Mouse (Mus musculus) lung, embryonic 14.5 days (tissue): ENCODE data around the gene 9430038I01Rik. TPM values are rescaled to one million over a fixed set of nuclear protein-coding genes. Genes with fewer than 3 reads are reported as not detected.
"Not testable (repeated sequence)": the region's sequence is repeated elsewhere in the genome, so short reads cannot be mapped to it uniquely, and the experiment has no call there.

Source experiments
- ATAC-seq: fragments of 200-750 bp; cut with Nextera tagmentation; 2 replicates; pipeline ENCODE4 v1.8.0; 2017; ENCODE audit warnings: mild to moderate bottlenecking, moderate TSS enrichment, moderate library complexity; ENCODE audit not compliant: insufficient read depth
- DNase-seq: peaks from one replicate; pipeline ENCODE4 v3.0.0-alpha.2; 2015
- H3K27ac ChIP-seq: fragments of 300-500 bp; sonication (generic); 2 replicates; pipeline ENCODE4 v1.5.1; 2014; ENCODE audit warnings: low read depth, mild to moderate bottlenecking, moderate library complexity
- H3K27me3 ChIP-seq: fragments of 300-500 bp; sonication (generic); 2 replicates; pipeline ENCODE4 v1.6.1; 2014; ENCODE audit warnings: low read length, control low read depth; ENCODE audit not compliant: insufficient read depth
- H3K36me3 ChIP-seq: fragments of 300-500 bp; sonication (generic); 2 replicates; pipeline ENCODE4 v1.6.1; 2014; ENCODE audit warnings: control low read depth; ENCODE audit not compliant: insufficient read depth
- H3K4me1 ChIP-seq: fragments of 300-500 bp; sonication (generic); 2 replicates; pipeline ENCODE4 v1.6.1; 2014; ENCODE audit warnings: antibody characterized with exemption, control low read depth; ENCODE audit not compliant: insufficient read depth
- H3K4me2 ChIP-seq: fragments of 300-500 bp; sonication (generic); 2 replicates; pipeline ENCODE4 v1.6.1; 2014; ENCODE audit warnings: mild to moderate bottlenecking
- H3K4me3 ChIP-seq: fragments of 300-500 bp; sonication (generic); 2 replicates; pipeline ENCODE4 v1.5.1; 2014; ENCODE audit warnings: low read depth, low read length
- H3K9ac ChIP-seq: fragments of 300-500 bp; sonication (generic); 2 replicates; pipeline ENCODE4 v1.6.1; 2014
- H3K9me3 ChIP-seq: fragments of 300-500 bp; sonication (generic); 2 replicates; pipeline ENCODE4 v1.6.1; 2016; ENCODE audit warnings: low read depth, low read length, control low read depth
- CTCF ChIP-seq: IDR thresholded peaks from 2 replicates; pipeline ENCODE4 v1.5.1; 2016; ENCODE audit warnings: antibody characterized with exemption, low read depth
- WGBS: fragments of 180-500 bp; shearing (Covaris S2); extraction: QIAGEN DNeasy Blood & Tissue Kit; methylation state at CpG from one replicate; pipeline ENCODE4 v1.1.7; 2014; 5-methylcytosine and 5-hydroxymethylcytosine counted together
- polyA plus RNA-seq: library from polyadenylated mRNA; unstranded; fragments of >200 nt; fragmentation: Nextera tagmentation; extraction: Ambion mirVana; gene quantifications from 2 replicates; pipeline ENCODE4 v1.2.1, GENCODE M21; 2014

9430038I01Rik gene
- polyA plus RNA-seq: 25.5 and 25.6 TPM in 2 replicates

DNA sequence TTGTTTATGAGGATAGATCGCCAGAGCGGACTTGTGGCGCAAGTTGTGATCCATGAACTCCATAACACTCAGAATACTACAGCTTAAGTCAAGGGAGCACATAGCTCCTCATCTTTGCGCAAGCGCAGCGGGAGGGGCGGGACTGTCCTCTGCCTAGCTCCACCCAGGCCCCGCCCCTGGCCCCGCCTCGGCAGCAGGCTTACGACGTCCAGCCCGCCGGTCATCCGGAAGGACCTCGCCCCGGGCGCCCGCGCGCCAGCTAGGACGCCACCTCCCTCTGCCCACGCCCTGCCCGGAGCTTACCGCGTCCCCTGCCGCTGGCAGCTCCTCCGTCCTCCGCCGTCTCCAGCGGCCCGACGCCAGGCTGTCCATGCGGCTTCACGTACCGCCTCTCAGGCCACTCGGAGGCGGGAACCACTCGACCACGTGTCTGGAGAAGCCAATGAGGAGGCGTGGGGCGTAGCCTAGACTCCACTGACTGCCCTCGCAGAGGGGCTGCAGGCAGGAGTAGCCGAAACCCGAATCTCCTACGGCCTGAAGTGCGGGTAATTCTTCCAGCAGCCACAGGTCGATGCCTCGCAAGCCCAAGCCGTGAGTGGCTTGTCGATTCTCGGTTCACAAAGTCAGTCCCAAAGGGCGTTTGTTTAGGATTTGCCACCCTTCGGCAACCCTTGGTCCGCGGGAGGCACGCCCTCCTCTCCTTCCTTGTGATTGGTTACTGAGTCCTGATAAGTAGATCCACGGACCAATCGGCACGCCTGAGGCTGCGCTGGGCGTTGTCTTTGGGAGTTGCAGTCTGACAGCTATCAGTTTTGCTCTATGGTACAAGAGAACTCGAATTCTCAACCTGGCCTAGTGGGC lies at the start of gene 9430038I01Rik:
Gene 9430038I01Rik (minus strand): TSS at position 426 of the 861 bp plus-strand sequence.
- no peaks in the 10 kb centered on the region for H3K27me3 ChIP-seq
- WGBS: under 1% methylated on average over 63 of the region's 63 CpGs
- TF ChIP-seq CTCF: no peak; the same call in 1 of the 2 replicates
- peak within 1 kb of the TSS; percentile 66 for H3K4me3 ChIP-seq
- H3K27ac ChIP-seq: peak within 1 kb of the TSS; percentile 89
- H3K36me3 ChIP-seq: no peaks in the 10 kb centered on the region
- peak within 1 kb of the TSS; percentile 68 for H3K9ac ChIP-seq
- H3K9me3 ChIP-seq: no peaks in the 10 kb centered on the region
- DNase-seq (peak; percentile 97), ATAC-seq (peak; percentile 100)
- peak within 1 kb of the TSS; percentile 62 for H3K4me2 ChIP-seq
- H3K4me1 ChIP-seq: no peaks in the 10 kb centered on the region

DNA sequence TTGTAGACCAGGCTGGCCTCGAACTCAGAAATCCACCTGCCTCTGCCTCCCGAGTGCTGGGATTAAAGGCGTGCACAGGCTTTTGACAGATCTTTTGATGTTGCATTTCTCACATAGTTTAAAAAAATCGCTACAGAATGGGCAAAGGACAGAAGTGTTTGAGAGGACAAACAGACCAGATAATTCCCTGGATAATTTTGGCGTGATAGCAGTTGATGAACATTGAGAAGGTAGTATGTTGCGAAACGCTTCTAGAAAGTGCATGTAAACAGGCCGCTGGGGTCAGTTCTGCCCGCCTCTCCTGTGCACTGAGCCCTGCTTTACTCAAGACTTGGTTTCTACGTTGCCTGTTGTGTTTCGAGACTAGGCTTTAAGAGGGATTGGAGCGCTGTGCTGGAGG lies 34.8 kb upstream of the 9430038I01Rik start:
- peaks cover 39% of the 10 kb centered on the region for H3K36me3 ChIP-seq
- no peaks in the 10 kb centered on the region for H3K27me3 ChIP-seq
- DNase-seq: no peak

DNA sequence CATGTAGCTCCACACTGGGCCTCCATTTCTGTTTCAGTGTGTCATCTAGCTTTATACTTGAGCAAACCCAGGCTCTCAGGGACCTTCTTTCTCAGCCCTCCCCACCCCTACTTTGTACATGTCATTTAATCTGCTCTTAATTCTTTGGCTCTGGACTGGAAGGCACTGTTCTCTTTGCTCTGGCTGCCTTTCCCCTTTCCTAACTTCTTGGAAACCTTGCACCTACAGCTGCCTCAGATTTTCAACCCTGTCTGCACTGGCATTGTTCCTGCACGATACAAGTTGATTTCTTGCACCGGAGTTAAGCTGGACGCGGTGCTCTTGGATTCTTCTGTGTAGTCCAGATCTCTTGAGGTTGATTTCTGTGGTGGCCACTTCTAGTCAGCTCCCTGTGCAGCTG lies 32.4 kb upstream of the 9430038I01Rik start:
- no peak for TF ChIP-seq CTCF
- ATAC-seq (no peak), DNase-seq (no peak)
- Histone ChIP-seq H3K4me1 (no peaks in the 10 kb centered on the region; the same call in 1 of the 2 replicates), H3K27ac (no peak overlapping the region), H3K4me3 (no peak overlapping the region), H3K4me2 (no peak overlapping the region), H3K36me3 (peaks cover 20% of the 10 kb centered on the region; the same call in 1 of the 2 replicates), H3K9me3 (no peaks in the 10 kb centered on the region), H3K27me3 (no peaks in the 10 kb centered on the region), H3K9ac (no peak overlapping the region)
- 93% methylated on average over 4 of the region's 4 CpGs for WGBS

More for the DNA sequence above, 34.8 kb upstream of the 9430038I01Rik start:
- no peak for ATAC-seq
- Histone ChIP-seq H3K9me3 (no peaks in the 10 kb centered on the region), H3K4me2 (no peak overlapping the region), H3K4me1 (no peaks in the 10 kb centered on the region), H3K9ac (no peak overlapping the region), H3K27ac (no peak overlapping the region), H3K4me3 (no peak overlapping the region)
- WGBS: 90% methylated on average over 12 of the region's 12 CpGs
- no peak for TF ChIP-seq CTCF

DNA sequence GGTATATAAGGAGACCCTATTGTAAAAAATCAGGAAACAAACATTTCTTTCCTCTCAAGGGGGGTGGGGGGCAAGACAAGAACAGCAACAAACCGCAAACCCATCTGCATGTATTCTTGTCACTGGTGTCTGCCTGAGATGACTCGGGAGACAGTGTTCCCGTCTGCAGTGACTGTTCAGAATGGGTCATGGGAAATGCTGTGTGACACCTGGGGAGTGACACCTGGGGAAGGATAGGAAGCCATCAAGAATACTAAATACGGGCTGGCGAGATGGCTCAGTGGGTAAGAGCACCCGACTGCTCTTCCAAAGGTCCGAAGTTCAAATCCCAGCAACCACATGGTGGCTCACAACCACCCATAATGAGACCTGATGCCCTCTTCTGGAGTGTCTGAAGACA lies 28.4 kb upstream of the 9430038I01Rik start:
- DNase-seq, H3K4me1 ChIP-seq, H3K36me3 ChIP-seq, H3K27ac ChIP-seq, ATAC-seq, H3K27me3 ChIP-seq, H3K9me3 ChIP-seq: not testable (repeated sequence)
- H3K9ac ChIP-seq: peak overlapping the region; percentile 90
- H3K4me2 ChIP-seq: peak overlapping the region; percentile 82
- peak overlapping the region; percentile 97 for H3K4me3 ChIP-seq
- 80% methylated on average over 7 of the region's 7 CpGs for WGBS

DNA sequence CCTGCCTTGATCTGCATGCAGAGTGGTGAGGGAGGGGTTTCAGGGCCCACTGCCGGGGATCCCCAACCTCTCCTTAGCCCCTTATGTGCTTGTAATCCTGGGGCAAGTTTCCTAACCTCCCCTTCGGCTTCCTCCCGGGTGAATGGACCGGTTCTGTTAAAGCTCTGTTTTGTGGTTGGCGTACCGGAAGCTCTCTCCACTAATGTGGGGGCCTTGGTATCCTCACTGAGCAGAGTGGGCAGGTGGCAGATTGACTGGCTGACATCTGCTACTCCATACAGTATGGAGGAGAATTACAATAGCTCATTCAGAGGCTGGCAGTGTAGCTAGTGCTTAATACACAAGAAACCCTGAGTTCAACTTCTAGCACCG lies 27.6 kb upstream of the 9430038I01Rik start:
- Histone ChIP-seq H3K36me3 (no peaks in the 10 kb centered on the region), H3K27me3 (no peaks in the 10 kb centered on the region), H3K4me3 (peak overlapping the region; percentile 97), H3K27ac (peak overlapping the region; percentile 84), H3K9ac (peak overlapping the region; percentile 90), H3K4me2 (peak overlapping the region; percentile 82), H3K4me1 (no peaks in the 10 kb centered on the region; the same call in 1 of the 2 replicates), H3K9me3 (no peaks in the 10 kb centered on the region)
- TF ChIP-seq CTCF: no peak
- ATAC-seq: peak; percentile 23
- 4% methylated on average over 7 of the region's 7 CpGs for WGBS
- peak; percentile 31 for DNase-seq

DNA sequence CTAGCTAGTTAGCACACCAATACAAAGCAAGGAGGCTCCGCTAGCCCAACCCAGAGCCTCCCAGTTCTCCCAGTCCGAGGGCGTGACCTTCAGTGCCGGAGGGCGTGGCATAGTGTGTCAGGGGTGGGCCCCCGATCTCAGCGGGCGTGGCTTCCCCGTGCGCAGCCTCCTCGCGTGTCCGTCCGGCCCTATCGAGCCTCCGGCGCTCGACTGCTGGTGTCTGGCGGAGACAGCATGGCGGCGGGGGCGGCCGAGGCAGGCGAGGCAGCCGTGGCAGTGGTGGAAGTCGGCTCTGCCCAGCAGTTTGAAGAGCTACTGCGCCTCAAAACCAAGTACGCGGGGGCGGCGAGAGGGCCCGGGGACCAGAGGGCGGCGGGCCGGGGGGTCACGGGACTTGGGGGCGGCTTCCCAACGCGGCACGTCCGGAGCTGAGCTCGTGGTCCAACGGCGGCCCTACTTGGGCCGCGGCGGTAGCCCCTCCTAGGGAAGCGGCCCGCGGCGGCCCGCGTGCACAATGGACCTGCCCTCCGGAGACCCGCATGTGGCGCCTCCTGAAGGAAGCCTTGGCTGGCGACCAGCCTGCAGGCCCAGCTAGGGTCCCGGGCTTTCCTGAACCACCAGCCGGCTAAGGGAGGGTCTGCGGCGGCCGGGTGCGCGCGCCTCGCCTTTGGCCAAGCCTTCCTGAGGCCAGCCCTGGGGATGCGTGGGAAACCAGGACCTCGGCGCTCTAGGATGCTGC lies 27.0 kb upstream of the 9430038I01Rik start, which contains the start of gene Glrx3:
Gene Glrx3 (plus strand): TSS at position 175 of the 739 bp plus-strand sequence.
- WGBS: under 1% methylated on average over 68 of the region's 69 CpGs
- H3K36me3 ChIP-seq: no peaks in the 10 kb centered on the region
- no peaks in the 10 kb centered on the region for H3K27me3 ChIP-seq
- peak; percentile 98 for DNase-seq
- peak within 1 kb of the TSS; percentile 84 for H3K27ac ChIP-seq
- ATAC-seq: peak; percentile 98
- H3K9me3 ChIP-seq: no peaks in the 10 kb centered on the region
- H3K9ac ChIP-seq: peak within 1 kb of the TSS; percentile 90
- H3K4me2 ChIP-seq: peak within 1 kb of the TSS; percentile 82
- H3K4me1 ChIP-seq: no peaks in the 10 kb centered on the region; the same call in 1 of the 2 replicates
- TF ChIP-seq CTCF: no peak
- H3K4me3 ChIP-seq: peak within 1 kb of the TSS; percentile 97

DNA sequence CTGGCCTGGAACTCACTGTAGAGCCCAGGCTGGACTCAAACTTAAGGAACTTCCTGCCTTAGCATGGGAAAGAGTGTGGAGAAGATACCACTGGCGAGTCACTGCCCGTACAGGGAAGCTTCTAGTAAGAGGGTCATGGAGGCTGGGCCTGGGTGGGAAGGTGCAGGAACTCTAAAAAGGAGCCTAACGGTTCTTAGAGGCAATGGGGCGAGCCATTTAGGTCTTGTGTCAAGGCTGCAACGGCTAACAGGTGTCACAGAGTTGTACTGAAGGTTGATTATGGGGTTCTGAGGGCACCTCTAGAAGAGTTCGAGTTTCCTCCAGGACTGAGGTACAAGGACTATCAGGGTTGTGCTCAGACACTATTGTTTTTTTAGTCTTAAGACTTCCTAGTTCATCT lies 26.3 kb upstream of the 9430038I01Rik start:
- Histone ChIP-seq H3K4me3 (peak overlapping the region; percentile 97), H3K27me3 (no peaks in the 10 kb centered on the region), H3K9ac (no peak overlapping the region), H3K4me1 (no peaks in the 10 kb centered on the region; the same call in 1 of the 2 replicates), H3K9me3 (no peaks in the 10 kb centered on the region), H3K27ac (no peak overlapping the region), H3K36me3 (no peaks in the 10 kb centered on the region), H3K4me2 (peak overlapping the region; percentile 82)
- 75% methylated on average over 6 of the region's 6 CpGs for WGBS
- ATAC-seq (peak; percentile 9; the same call in 1 of the 2 replicates), DNase-seq (no peak)
- no peak for TF ChIP-seq CTCF
